Mouse (Mus musculus): Measurements from ENCODE around the gene Itga9.

GRCm38 (mm10) chr9:118713515-118713914 lies 107.0 kb downstream of the Itga9 start:
- no peak for TF ChIP-seq CTCF (IDR thresholded peaks at IDR 0.05; ENCODE audit: control insufficient read depth, insufficient read depth, insufficient replicate concordance, low read depth, low read length)
- no peak for TF ChIP-seq POLR2A (IDR thresholded peaks at IDR 0.05; ENCODE audit: control insufficient read depth, low read depth, low read length)
